Mouse (Mus musculus) hindbrain, embryonic 11.5 days (tissue): ENCODE data around the gene Ninj1. TPM values are rescaled to one million over a fixed set of nuclear protein-coding genes. Genes with fewer than 3 reads are reported as not detected.

Experiments used
- ATAC-seq: fragments of 200-750 bp; cut with Nextera tagmentation; 2 replicates; pipeline ENCODE4 v1.8.0; 2017; ENCODE audit warnings: mild to moderate bottlenecking, moderate TSS enrichment, moderate library complexity; ENCODE audit not compliant: low FRiP score
- DNase-seq: peaks from one replicate; pipeline ENCODE4 v3.0.0-alpha.2; 2015; ENCODE audit warnings: low spot score
- H3K27ac ChIP-seq: fragments of 300-500 bp; sonication (generic); 2 replicates; pipeline ENCODE4 v1.5.1; 2014; ENCODE audit warnings: mild to moderate bottlenecking, low read depth, low read length
- H3K27me3 ChIP-seq: fragments of 300-500 bp; sonication (generic); 2 replicates; pipeline ENCODE4 v1.6.1; 2014; ENCODE audit warnings: mild to moderate bottlenecking, low read length, moderate library complexity, mixed read lengths; ENCODE audit not compliant: control insufficient read depth, insufficient read depth
- H3K36me3 ChIP-seq: fragments of 300-500 bp; sonication (generic); 2 replicates; pipeline ENCODE4 v1.6.1; 2014; ENCODE audit warnings: mild to moderate bottlenecking, low read length, moderate library complexity, mixed read lengths; ENCODE audit not compliant: control insufficient read depth, insufficient read depth
- H3K4me1 ChIP-seq: fragments of 300-500 bp; sonication (generic); replicated peaks from 2 replicates; pipeline ENCODE4 v1.6.1; 2014; ENCODE audit warnings: low read length, mixed read lengths; ENCODE audit not compliant: control insufficient read depth, insufficient read depth
- H3K4me2 ChIP-seq: fragments of 300-500 bp; sonication (generic); replicated peaks from 2 replicates; pipeline ENCODE4 v1.6.1; 2014; ENCODE audit warnings: mild to moderate bottlenecking, low read depth, low read length
- H3K4me3 ChIP-seq: fragments of 300-500 bp; sonication (generic); 2 replicates; pipeline ENCODE4 v1.5.1; 2014; ENCODE audit warnings: low read depth, low read length
- H3K9ac ChIP-seq: fragments of 300-500 bp; sonication (generic); 2 replicates; pipeline ENCODE4 v1.6.1; 2014; ENCODE audit warnings: low read depth, low read length
- H3K9me3 ChIP-seq: fragments of 300-500 bp; sonication (generic); 2 replicates; pipeline ENCODE4 v1.6.1; 2016; ENCODE audit warnings: low read length; ENCODE audit not compliant: control insufficient read depth
- WGBS: fragments of 180-500 bp; shearing (Covaris S2); extraction: QIAGEN DNeasy Blood & Tissue Kit; methylation state at CpG from one replicate; pipeline ENCODE4 v1.1.7; 2014; 5-methylcytosine and 5-hydroxymethylcytosine counted together
- polyA plus RNA-seq: library from polyadenylated mRNA; unstranded; fragments of >200 nt; fragmentation: Nextera tagmentation; extraction: Ambion mirVana; gene quantifications from 2 replicates; pipeline ENCODE4 v1.2.1, GENCODE M21; 2014

Ninj1 gene
- polyA plus RNA-seq = 20.6 and 21.5 TPM in 2 replicates

DNA sequence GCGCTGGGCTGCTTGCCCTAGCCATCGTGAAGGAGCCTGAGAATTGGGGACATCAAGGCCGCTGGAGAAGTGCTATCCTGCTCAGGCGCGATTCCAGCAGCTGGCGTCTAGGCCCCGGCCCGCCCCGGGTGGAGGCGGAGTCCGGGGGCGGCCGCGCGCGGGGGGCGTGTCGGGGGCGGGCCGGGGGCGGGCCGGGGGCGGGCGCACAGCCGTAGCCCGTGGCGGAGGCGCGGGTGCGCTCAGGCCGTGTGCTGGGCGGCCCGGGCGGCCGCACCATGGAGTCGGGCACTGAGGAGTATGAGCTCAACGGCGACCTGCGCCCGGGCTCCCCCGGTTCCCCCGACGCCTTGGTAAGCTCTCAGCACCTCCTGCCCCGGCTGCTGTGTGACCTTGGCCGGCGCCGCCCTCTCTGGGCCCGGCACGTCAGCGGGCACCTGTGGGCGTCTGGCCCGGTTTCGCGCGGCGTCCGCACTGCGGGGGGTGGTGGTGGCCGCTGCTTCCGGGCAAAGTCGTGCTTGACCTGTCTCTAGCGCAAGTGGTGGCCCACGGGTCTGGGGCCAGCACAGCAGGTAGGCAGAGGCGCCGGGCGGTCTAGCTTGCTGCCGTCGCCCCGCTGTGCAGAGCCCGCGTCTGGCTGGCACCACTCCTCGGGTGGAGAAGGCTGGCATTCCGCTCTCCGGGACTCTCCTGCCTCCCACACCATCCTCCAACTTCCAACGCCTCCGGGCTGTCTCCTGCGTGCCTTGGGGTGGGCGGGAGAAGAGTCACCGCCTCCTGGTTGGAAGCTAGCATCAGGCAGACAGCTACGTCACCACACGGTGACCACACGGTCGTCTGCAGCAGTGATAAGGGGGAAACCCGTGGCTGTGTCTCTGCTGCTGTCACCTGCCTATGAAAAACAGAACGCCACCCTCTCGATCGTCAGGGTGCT, at the start of gene Ninj1:
Ninj1 (plus strand) TSS at position 198 of the 931 bp plus-strand sequence.
- Histone ChIP-seq H3K36me3 (no peaks in the 10 kb centered on the region), H3K4me3 (peak within 1 kb of the TSS; percentile 73), H3K4me1 (peaks cover 7% of the 10 kb centered on the region), H3K4me2 (peak within 1 kb of the TSS; percentile 100), H3K27me3 (no peaks in the 10 kb centered on the region), H3K9me3 (no peaks in the 10 kb centered on the region), H3K9ac (peak within 1 kb of the TSS; percentile 56), H3K27ac (no peak within 1 kb of the TSS)
- under 1% methylated on average over 84 of the region's 87 CpGs for WGBS
- peak; percentile 76 for DNase-seq
- ATAC-seq = peak; percentile 92

- Histone ChIP-seq H3K27ac (no peak overlapping the region), H3K4me1 (no peaks in the 10 kb centered on the region), H3K4me2 (no peak overlapping the region), H3K36me3 (no peaks in the 10 kb centered on the region), H3K9ac (no peak overlapping the region), H3K4me3 (no peak overlapping the region), H3K9me3 (no peaks in the 10 kb centered on the region), H3K27me3 (no peaks in the 10 kb centered on the region)
- ATAC-seq = no peak
- DNase-seq = no peak
- 76% methylated on average over 4 of the region's 4 CpGs for WGBS
These were observed 46.7 kb upstream of the Ninj1 start for GRCm38 (mm10) chr13:49140567-49140966.

GRCm38 (mm10) chr13:49142396-49142795, 44.9 kb upstream of the Ninj1 start:
- WGBS = 85% methylated on average over 5 of the region's 5 CpGs
- DNase-seq (no peak), ATAC-seq (no peak)
- Histone ChIP-seq H3K9me3 (no peaks in the 10 kb centered on the region), H3K4me2 (no peak overlapping the region), H3K9ac (no peak overlapping the region), H3K4me1 (peaks cover 3% of the 10 kb centered on the region; the same call in 1 of the 2 replicates), H3K27ac (no peak overlapping the region), H3K4me3 (no peak overlapping the region), H3K36me3 (no peaks in the 10 kb centered on the region), H3K27me3 (peaks cover 4% of the 10 kb centered on the region; the same call in 1 of the 2 replicates)

- Histone ChIP-seq H3K4me3 (no peak overlapping the region), H3K9me3 (no peaks in the 10 kb centered on the region), H3K4me1 (peaks cover 3% of the 10 kb centered on the region; the same call in 1 of the 2 replicates), H3K27ac (no peak overlapping the region), H3K27me3 (peaks cover 7% of the 10 kb centered on the region), H3K4me2 (no peak overlapping the region), H3K36me3 (no peaks in the 10 kb centered on the region), H3K9ac (no peak overlapping the region)
- DNase-seq = no peak
- WGBS = 91% methylated on average over 7 of the region's 7 CpGs
- no peak for ATAC-seq
These were observed 44.0 kb upstream of the Ninj1 start for GRCm38 (mm10) chr13:49143323-49143722.

DNA sequence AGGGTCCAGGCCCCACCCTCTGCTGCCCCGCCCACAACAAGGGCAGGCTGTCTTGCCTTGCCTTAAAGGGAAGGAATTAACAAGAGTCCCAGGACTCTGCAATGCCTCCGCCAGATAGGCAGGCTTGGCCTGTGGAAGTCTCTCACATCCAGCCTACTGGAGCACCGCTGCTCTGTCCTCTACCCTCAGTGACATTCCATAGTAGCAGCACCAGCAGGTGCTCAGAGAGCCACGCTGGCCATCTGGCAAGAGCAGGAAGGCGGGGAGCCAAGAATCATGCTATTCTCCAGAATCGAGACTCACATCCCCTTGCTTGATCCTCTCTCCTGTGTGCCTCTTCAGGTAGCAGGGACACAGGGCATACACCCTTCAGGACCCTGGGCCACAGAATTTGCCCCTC, 42.8 kb upstream of the Ninj1 start:
- Histone ChIP-seq H3K27ac (no peak overlapping the region), H3K9me3 (no peaks in the 10 kb centered on the region), H3K4me1 (peaks cover 3% of the 10 kb centered on the region; the same call in 1 of the 2 replicates), H3K4me2 (no peak overlapping the region), H3K27me3 (peaks cover 13% of the 10 kb centered on the region), H3K36me3 (no peaks in the 10 kb centered on the region), H3K4me3 (no peak overlapping the region), H3K9ac (peak overlapping the region; percentile 27; the same call in 1 of the 2 replicates)
- WGBS = 62% methylated on average over 6 of the region's 6 CpGs
- DNase-seq = no peak
- ATAC-seq = no peak

- Histone ChIP-seq H3K4me3 (peak overlapping the region; percentile 89), H3K36me3 (no peaks in the 10 kb centered on the region), H3K27ac (no peak overlapping the region)
These were observed 41.9 kb upstream of the Ninj1 start for GRCm38 (mm10) chr13:49145396-49145795.

DNA sequence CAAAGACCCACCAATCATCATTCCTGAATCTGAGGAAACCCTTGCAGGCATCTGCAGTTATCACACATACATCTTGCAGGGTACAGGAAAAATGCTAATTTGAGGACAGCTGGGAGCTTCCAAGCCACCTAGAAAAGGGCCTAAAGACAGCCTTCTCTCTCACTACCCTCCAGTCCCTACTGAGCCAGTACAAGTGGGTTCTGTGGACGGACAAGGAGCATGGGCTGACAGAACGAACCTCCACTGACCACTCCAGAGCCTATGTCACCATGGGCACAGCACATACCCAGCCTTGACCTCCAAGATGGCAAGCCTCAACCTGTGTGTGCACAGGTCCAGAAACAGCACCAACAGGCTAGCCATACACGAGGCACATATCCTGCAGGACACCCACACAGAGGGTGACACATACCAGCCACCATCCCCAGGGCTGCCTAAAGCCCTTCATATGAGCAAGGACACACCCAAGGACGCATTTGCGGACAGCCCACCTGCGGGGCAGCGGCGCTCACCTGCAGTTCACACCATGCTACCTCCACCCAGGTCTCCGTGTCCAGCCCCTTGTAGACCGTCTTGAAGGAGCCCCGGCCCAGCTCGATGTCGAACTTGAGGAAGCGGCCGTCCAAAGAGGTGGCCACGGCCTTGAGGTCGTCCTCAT, 41.1 kb upstream of the Ninj1 start:
- DNase-seq (peak; percentile 29), ATAC-seq (no peak)
- no peaks in the 10 kb centered on the region for H3K9me3 ChIP-seq
- H3K36me3 ChIP-seq = no peaks in the 10 kb centered on the region
- peak overlapping the region; percentile 89 for H3K4me3 ChIP-seq
- peaks cover 13% of the 10 kb centered on the region for H3K27me3 ChIP-seq
- 22% methylated on average over 17 of the region's 17 CpGs for WGBS
- no peak overlapping the region for H3K27ac ChIP-seq
- H3K4me1 ChIP-seq = peaks cover 3% of the 10 kb centered on the region; the same call in 1 of the 2 replicates
- H3K9ac ChIP-seq = peak overlapping the region; percentile 92
- peak overlapping the region; percentile 90 for H3K4me2 ChIP-seq

More at GRCm38 (mm10) chr13:49145396-49145795, 41.9 kb upstream of the Ninj1 start:
- Histone ChIP-seq H3K27me3 (peaks cover 13% of the 10 kb centered on the region), H3K4me1 (peaks cover 3% of the 10 kb centered on the region; the same call in 1 of the 2 replicates), H3K9me3 (no peaks in the 10 kb centered on the region), H3K9ac (no peak overlapping the region), H3K4me2 (peak overlapping the region; percentile 90)
- no peak for DNase-seq
- 45% methylated on average over 7 of the region's 7 CpGs for WGBS
- no peak for ATAC-seq

GRCm38 (mm10) chr13:49146698-49147006, 40.6 kb upstream of the Ninj1 start:
- peak; percentile 54 for DNase-seq
- H3K36me3 ChIP-seq = no peaks in the 10 kb centered on the region
- peak overlapping the region; percentile 90 for H3K4me2 ChIP-seq
- H3K9me3 ChIP-seq = no peaks in the 10 kb centered on the region
- peak; percentile 33; the same call in 1 of the 2 replicates for ATAC-seq
- peak overlapping the region; percentile 89 for H3K4me3 ChIP-seq
- H3K4me1 ChIP-seq = peaks cover 3% of the 10 kb centered on the region; the same call in 1 of the 2 replicates
- H3K27ac ChIP-seq = peak overlapping the region; percentile 84
- peak overlapping the region; percentile 92 for H3K9ac ChIP-seq
- peaks cover 16% of the 10 kb centered on the region for H3K27me3 ChIP-seq
- under 1% methylated on average over 37 of the region's 44 CpGs for WGBS
